Mouse (Mus musculus) midbrain, embryonic 13.5 days (tissue): ENCODE results near the gene Cenps. TPM values are rescaled to one million over a fixed set of nuclear protein-coding genes. Genes with fewer than 3 reads are reported as not detected.

ENCODE experiments used
- ATAC-seq: fragments of 200-750 bp; cut with Nextera tagmentation; 2 replicates; pipeline ENCODE4 v1.8.0; 2017; ENCODE audit warnings: mild to moderate bottlenecking, moderate TSS enrichment, moderate library complexity
- H3K27ac ChIP-seq: fragments of 300-500 bp; sonication (generic); 2 replicates; pipeline ENCODE4 v1.5.1; 2015; ENCODE audit warnings: inconsistent platforms, mild to moderate bottlenecking, moderate library complexity
- H3K27me3 ChIP-seq: fragments of 300-500 bp; sonication (generic); 2 replicates; pipeline ENCODE4 v1.6.1; 2015; ENCODE audit warnings: mild to moderate bottlenecking, inconsistent platforms
- H3K36me3 ChIP-seq: fragments of 300-500 bp; sonication (generic); 2 replicates; pipeline ENCODE4 v1.6.1; 2015; ENCODE audit warnings: mild to moderate bottlenecking, inconsistent platforms
- H3K4me1 ChIP-seq: fragments of 300-500 bp; sonication (generic); replicated peaks from 2 replicates; pipeline ENCODE4 v1.6.1; 2015; ENCODE audit warnings: inconsistent platforms
- H3K4me2 ChIP-seq: fragments of 300-500 bp; sonication (generic); replicated peaks from 2 replicates; pipeline ENCODE4 v1.6.1; 2015; ENCODE audit warnings: moderate library complexity, mild to moderate bottlenecking, inconsistent platforms
- H3K4me3 ChIP-seq: fragments of 300-500 bp; sonication (generic); replicated peaks from 2 replicates; pipeline ENCODE4 v1.5.1; 2015; ENCODE audit warnings: mild to moderate bottlenecking, inconsistent platforms
- H3K9ac ChIP-seq: fragments of 300-500 bp; sonication (generic); replicated peaks from 2 replicates; pipeline ENCODE4 v1.6.1; 2015; ENCODE audit warnings: mild to moderate bottlenecking, inconsistent platforms
- H3K9me3 ChIP-seq: fragments of 300-500 bp; sonication (generic); 2 replicates; pipeline ENCODE4 v1.6.1; 2016; ENCODE audit warnings: mild to moderate bottlenecking, inconsistent platforms
- WGBS: fragments of 180-500 bp; shearing (Covaris S2); methylation state at CpG from one replicate; pipeline ENCODE4 v1.1.7; 2015; 5-methylcytosine and 5-hydroxymethylcytosine counted together
- polyA plus RNA-seq: library from polyadenylated mRNA; unstranded; fragments of >200 nt; fragmentation: Nextera tagmentation; extraction: Ambion mirVana; gene quantifications from 2 replicates; pipeline ENCODE4 v1.2.1, GENCODE M21; 2015

The Cenps gene
- polyA plus RNA-seq, 1 experiment from 2014 or later, result 22.9 TPM

DNA sequence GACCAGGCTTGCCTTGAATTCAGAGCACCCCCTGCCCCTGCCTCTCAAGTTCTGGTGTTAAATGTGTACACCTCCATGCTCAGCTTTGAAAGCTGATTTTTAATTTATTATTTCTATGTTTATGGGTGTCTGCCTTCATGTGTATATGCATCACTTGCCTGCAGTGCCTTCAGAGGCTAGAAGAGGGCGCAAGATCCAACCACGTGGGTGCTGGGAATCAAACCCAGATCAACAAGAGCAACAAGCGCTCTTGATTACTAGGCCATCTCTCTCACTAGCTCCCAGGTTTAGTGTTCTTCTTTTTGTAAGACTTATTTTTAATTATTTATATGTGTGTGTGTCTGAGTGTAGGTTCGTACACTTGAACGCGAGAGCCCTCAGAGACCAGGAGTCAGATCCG, 17.4 kb upstream of the Cenps start:
- Histone ChIP-seq H3K9ac (no peak overlapping the region), H3K36me3 (peaks cover 99% of the 10 kb centered on the region), H3K4me2 (no peak overlapping the region), H3K4me1 (no peaks in the 10 kb centered on the region), H3K9me3 (no peaks in the 10 kb centered on the region), H3K4me3 (no peak overlapping the region), H3K27ac (no peak overlapping the region), H3K27me3 (no peaks in the 10 kb centered on the region)
- ATAC-seq, result no peak
- WGBS, result 97% methylated on average over 7 of the region's 7 CpGs

DNA sequence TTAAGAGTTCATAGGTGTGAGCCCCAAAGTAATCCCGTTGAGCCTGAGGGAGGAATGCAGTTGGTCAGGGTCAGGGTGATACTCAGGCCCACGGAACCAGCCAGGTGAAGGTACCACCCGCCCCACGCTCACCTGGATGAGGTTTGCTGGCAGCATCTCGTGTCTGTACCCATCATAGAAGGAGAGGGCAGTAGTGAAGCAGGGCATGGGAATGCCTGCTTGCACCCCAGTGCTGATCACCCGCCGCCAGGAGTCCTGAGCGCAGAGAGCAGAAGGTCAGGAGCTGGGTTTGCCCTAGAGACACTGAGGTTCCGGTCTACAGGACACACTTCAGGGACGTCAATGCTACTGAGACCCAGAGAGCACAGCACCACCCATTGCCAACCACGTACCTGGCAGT, 13.3 kb upstream of the Cenps start:
- H3K9me3 ChIP-seq, result no peaks in the 10 kb centered on the region
- no peak overlapping the region for H3K9ac ChIP-seq
- H3K4me3 ChIP-seq, result no peak overlapping the region
- ATAC-seq, result no peak
- no peaks in the 10 kb centered on the region for H3K27me3 ChIP-seq
- no peak overlapping the region for H3K27ac ChIP-seq
- no peaks in the 10 kb centered on the region for H3K4me1 ChIP-seq
- H3K4me2 ChIP-seq, result no peak overlapping the region
- WGBS, result 96% methylated on average over 11 of the region's 11 CpGs
- H3K36me3 ChIP-seq, result peaks cover 68% of the 10 kb centered on the region

DNA sequence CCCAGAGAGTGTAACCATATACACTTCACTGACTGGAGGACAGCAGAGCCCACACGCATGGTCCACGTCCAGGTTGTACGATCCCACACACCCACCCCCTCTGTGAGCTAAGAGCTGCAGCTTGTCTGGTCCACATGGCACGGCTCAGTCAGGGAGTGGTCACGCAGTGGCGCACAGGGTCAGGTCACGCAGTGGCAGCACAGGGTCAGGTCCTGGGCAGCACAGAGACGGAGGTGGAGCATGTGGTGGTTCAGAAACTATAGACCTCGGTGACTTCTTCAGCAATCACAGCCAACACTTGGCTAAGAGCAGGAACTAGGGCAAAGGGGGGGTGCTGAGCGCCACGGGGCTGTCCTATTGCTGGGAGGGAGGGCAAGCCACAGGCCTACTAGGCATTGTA, 12.8 kb upstream of the Cenps start:
- H3K27me3 ChIP-seq, result no peaks in the 10 kb centered on the region
- H3K9me3 ChIP-seq, result no peaks in the 10 kb centered on the region
- H3K9ac ChIP-seq, result no peak overlapping the region
- no peak overlapping the region for H3K4me3 ChIP-seq
- no peak for ATAC-seq
- H3K27ac ChIP-seq, result no peak overlapping the region
- WGBS, result 86% methylated on average over 11 of the region's 11 CpGs
- H3K4me2 ChIP-seq, result no peak overlapping the region
- no peaks in the 10 kb centered on the region for H3K4me1 ChIP-seq
- peaks cover 64% of the 10 kb centered on the region for H3K36me3 ChIP-seq

DNA sequence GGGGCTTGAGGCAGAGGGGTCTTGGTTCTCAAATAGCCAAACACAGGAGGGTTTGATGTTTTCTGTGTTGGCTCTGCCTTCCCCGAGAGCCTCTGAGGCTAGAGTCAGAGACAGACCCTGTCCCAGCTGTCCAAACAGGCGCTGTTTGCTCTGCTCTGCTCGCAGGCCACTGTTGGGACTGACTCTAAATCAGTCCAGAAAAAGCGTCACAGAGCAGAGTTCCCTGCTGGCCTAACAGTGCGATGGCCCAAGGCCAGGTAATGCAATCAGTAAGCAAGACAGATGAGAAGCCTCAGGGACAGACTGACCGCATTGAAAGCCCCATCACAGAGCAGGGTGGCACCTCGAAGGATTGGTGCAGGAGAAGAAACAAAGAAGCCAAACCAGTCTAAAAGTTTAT, 12.2 kb upstream of the Cenps start:
- Histone ChIP-seq H3K4me2 (no peak overlapping the region), H3K27ac (no peak overlapping the region), H3K9ac (no peak overlapping the region), H3K36me3 (peaks cover 57% of the 10 kb centered on the region), H3K4me3 (no peak overlapping the region), H3K4me1 (no peaks in the 10 kb centered on the region), H3K9me3 (no peaks in the 10 kb centered on the region), H3K27me3 (no peaks in the 10 kb centered on the region)
- 82% methylated on average over 7 of the region's 7 CpGs for WGBS
- 0 out of 2 replicates have a peak, but pooled peaks have one; percentile 19 for ATAC-seq

GRCm38 (mm10) chr4:149149196-149149595, 11.8 kb upstream of the Cenps start:
- Histone ChIP-seq H3K27ac (no peak overlapping the region), H3K27me3 (no peaks in the 10 kb centered on the region), H3K4me1 (no peaks in the 10 kb centered on the region), H3K36me3 (peaks cover 53% of the 10 kb centered on the region), H3K4me3 (no peak overlapping the region), H3K9ac (no peak overlapping the region), H3K4me2 (no peak overlapping the region), H3K9me3 (no peaks in the 10 kb centered on the region)
- WGBS, result 89% methylated on average over 9 of the region's 9 CpGs
- ATAC-seq, result no peak

- Histone ChIP-seq H3K9me3 (no peaks in the 10 kb centered on the region), H3K27me3 (no peaks in the 10 kb centered on the region), H3K36me3 (peaks cover 42% of the 10 kb centered on the region), H3K27ac (no peak overlapping the region), H3K4me1 (no peaks in the 10 kb centered on the region), H3K4me3 (no peak overlapping the region), H3K9ac (no peak overlapping the region), H3K4me2 (no peak overlapping the region)
- 86% methylated on average over 4 of the region's 4 CpGs for WGBS
- no peak for ATAC-seq
Observed at GRCm38 (mm10) chr4:149148084-149148483, 10.7 kb upstream of the Cenps start.

DNA sequence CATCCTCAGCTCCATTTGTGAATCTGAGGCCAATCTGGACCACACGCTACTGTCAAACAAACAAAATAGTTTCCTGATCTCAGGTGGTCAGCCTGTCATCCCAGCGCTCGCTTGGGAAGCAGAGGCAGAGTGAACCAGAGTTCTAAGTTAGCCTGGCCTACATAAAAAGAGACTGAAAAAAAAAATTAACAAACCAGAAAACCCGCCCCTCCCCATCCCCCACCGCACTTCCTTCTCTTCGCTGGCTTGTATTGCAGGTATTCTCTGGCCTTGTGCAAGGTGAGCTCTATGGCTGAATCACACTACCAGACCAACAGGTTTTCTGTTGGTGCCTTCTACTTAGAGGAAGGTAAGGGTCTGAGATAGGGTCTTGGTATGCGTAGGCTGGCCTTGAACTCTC, 10.1 kb upstream of the Cenps start:
- ATAC-seq, result no peak
- Histone ChIP-seq H3K4me1 (no peaks in the 10 kb centered on the region), H3K9ac (no peak overlapping the region), H3K4me2 (no peak overlapping the region), H3K4me3 (no peak overlapping the region), H3K27ac (no peak overlapping the region), H3K36me3 (peaks cover 36% of the 10 kb centered on the region), H3K9me3 (no peaks in the 10 kb centered on the region), H3K27me3 (no peaks in the 10 kb centered on the region)
- WGBS, result 89% methylated on average over 7 of the region's 7 CpGs

- H3K9me3 ChIP-seq, result no peaks in the 10 kb centered on the region
- H3K4me2 ChIP-seq, result no peak overlapping the region
- peaks cover 13% of the 10 kb centered on the region for H3K36me3 ChIP-seq
- WGBS, result 79% methylated on average over 4 of the region's 4 CpGs
- no peak overlapping the region for H3K9ac ChIP-seq
- H3K4me3 ChIP-seq, result no peak overlapping the region
- H3K4me1 ChIP-seq, result no peaks in the 10 kb centered on the region
- ATAC-seq, result no peak
- H3K27ac ChIP-seq, result no peak overlapping the region
- no peaks in the 10 kb centered on the region for H3K27me3 ChIP-seq
Observed at GRCm38 (mm10) chr4:149145151-149145550, 7.7 kb upstream of the Cenps start.

- ATAC-seq, result peak; percentile 87
- H3K4me2 ChIP-seq, result no peak overlapping the region
- H3K4me1 ChIP-seq, result no peaks in the 10 kb centered on the region
- H3K27me3 ChIP-seq, result no peaks in the 10 kb centered on the region
- H3K36me3 ChIP-seq, result peaks cover 6% of the 10 kb centered on the region; the same call in 1 of the 2 replicates
- no peak overlapping the region for H3K4me3 ChIP-seq
- H3K9ac ChIP-seq, result no peak overlapping the region
- peak overlapping the region; percentile 20; the same call in 1 of the 2 replicates for H3K27ac ChIP-seq
- no peaks in the 10 kb centered on the region for H3K9me3 ChIP-seq
- WGBS, result 6% methylated on average over 3 of the region's 3 CpGs
Observed at GRCm38 (mm10) chr4:149144459-149144858, 7.0 kb upstream of the Cenps start.

- Histone ChIP-seq H3K9me3 (no peaks in the 10 kb centered on the region), H3K36me3 (no peaks in the 10 kb centered on the region), H3K27ac (no peak overlapping the region), H3K4me2 (no peak overlapping the region), H3K4me3 (no peak overlapping the region), H3K9ac (no peak overlapping the region), H3K4me1 (no peaks in the 10 kb centered on the region), H3K27me3 (no peaks in the 10 kb centered on the region)
- no peak for ATAC-seq
- WGBS, result 46% methylated on average over 4 of the region's 4 CpGs
Observed at GRCm38 (mm10) chr4:149143594-149143993, 6.2 kb upstream of the Cenps start.

- WGBS, result 87% methylated on average over 8 of the region's 8 CpGs
Observed at GRCm38 (mm10) chr4:149138515-149138914, 1.1 kb upstream of the Cenps start.

DNA sequence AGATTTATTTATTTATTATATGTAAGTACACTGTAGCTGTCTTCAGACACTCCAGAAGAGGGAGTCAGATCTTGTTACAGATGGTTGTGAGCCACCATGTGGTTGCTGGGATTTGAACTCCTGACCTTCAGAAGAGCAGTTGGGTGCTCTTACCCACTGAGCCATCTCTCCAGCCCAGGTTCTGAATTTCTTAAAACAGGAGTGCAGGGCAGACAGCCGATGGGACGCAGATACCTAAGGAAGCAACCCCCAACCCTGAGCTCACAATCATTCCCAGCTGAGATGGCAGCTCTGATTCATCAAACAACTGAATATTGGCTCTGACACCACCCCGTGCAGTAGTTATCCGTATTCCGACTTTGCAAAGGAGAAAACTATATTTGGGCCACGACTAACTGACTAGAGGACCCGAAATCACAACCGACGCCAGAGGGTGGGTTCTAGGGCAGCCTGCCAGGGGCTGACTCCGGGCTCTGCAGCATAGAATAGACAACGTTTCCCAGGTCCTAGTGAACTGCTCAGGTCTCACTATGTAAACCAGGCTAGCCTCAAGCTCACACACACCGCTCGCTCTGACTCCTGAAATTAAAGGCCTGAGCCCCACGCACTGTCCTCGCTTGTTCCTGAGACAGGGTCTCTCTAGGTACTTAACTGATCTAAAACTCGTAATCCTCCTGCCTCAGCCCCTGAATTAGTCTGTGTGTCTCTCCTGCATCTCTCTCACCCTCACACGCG, 1.1 kb downstream of the Cenps start:
- Histone ChIP-seq H3K27ac (no peak overlapping the region), H3K36me3 (0 out of 2 replicates have a peak, but pooled peaks cover 1% of the 10 kb centered on the region), H3K4me3 (peak overlapping the region; percentile 61), H3K4me2 (peak overlapping the region; percentile 62), H3K9ac (peak overlapping the region; percentile 72), H3K27me3 (no peaks in the 10 kb centered on the region), H3K4me1 (peaks cover 8% of the 10 kb centered on the region), H3K9me3 (no peaks in the 10 kb centered on the region)
- WGBS, result 70% methylated on average over 18 of the region's 18 CpGs
- ATAC-seq, result no peak

More at GRCm38 (mm10) chr4:149138515-149138914, 1.1 kb upstream of the Cenps start:
- Histone ChIP-seq H3K36me3 (no peaks in the 10 kb centered on the region), H3K4me3 (no peak overlapping the region), H3K9me3 (no peaks in the 10 kb centered on the region), H3K27ac (no peak overlapping the region), H3K27me3 (no peaks in the 10 kb centered on the region), H3K9ac (no peak overlapping the region), H3K4me2 (no peak overlapping the region), H3K4me1 (peaks cover 8% of the 10 kb centered on the region)
- ATAC-seq, result no peak

DNA sequence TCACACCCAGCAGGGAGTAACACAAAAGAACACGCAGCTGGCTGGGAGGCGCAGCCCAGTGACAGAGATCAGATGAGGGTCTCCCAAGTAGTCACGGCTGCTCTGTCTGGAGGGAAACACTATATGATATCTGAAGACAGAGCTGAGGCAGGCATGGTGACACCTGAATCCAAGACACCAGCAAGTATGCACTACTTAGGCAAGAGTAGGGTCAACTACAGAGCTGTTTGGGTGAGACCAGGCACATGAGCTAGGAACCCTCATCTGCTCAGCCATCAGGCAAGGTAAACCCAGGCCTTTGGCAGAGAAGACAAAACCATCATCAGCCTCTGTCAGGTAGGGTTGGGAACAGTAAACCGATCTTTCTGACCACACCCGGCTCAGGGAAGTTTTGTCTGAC, 4.0 kb downstream of the Cenps start:
- ATAC-seq, result no peak
- H3K4me2 ChIP-seq, result no peak overlapping the region
- H3K4me3 ChIP-seq, result no peak overlapping the region
- no peaks in the 10 kb centered on the region for H3K9me3 ChIP-seq
- no peaks in the 10 kb centered on the region for H3K27me3 ChIP-seq
- no peak overlapping the region for H3K27ac ChIP-seq
- peaks cover 20% of the 10 kb centered on the region for H3K36me3 ChIP-seq
- WGBS, result 83% methylated on average over 5 of the region's 5 CpGs
- no peak overlapping the region for H3K9ac ChIP-seq
- H3K4me1 ChIP-seq, result peaks cover 8% of the 10 kb centered on the region
